Mouse (Mus musculus): ENCODE measurements at regions not wholly inside any gene's neighbourhood (a gene's known extent, or its start where the extent isn't known, plus 50 kb on each side); places are given as distances from the start of the nearest gene placed in this dataset.

GRCm38 (mm10) chr7:136813691-136814325 lies 80.6 kb upstream of the Mgmt start:
- DNase-seq: no peak

GRCm38 (mm10) chr7:136814751-136815150 lies 79.7 kb upstream of the Mgmt start:
- DNase-seq: no peak

GRCm38 (mm10) chr7:136820291-136820690 lies 74.1 kb upstream of the Mgmt start:
- DNase-seq: no peak

DNA sequence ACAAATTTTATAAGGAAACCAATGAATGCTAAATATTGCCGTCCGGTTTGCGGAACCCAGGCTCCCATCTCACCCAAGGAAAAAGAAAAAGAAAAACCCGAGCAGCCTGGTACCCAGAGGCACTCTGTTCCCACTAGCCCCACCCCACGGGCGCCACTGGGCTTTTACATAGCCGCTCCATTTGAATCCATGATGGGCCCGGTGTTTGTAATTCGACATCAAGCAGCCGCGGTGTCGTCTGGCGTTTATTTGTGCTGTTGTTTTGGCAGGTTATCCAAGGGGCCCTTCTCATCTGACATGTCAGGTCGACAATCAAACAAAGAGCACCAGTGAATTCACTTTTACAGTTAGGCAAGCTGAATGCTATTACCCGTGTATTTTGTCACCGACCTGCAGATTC lies 68.8 kb upstream of the Mgmt start:
- peak in 1 of 2 experiments; percentile 8 for DNase-seq

- no peak for DNase-seq
Measured at GRCm38 (mm10) chr7:136829621-136830313, 64.6 kb upstream of the Mgmt start.

DNA sequence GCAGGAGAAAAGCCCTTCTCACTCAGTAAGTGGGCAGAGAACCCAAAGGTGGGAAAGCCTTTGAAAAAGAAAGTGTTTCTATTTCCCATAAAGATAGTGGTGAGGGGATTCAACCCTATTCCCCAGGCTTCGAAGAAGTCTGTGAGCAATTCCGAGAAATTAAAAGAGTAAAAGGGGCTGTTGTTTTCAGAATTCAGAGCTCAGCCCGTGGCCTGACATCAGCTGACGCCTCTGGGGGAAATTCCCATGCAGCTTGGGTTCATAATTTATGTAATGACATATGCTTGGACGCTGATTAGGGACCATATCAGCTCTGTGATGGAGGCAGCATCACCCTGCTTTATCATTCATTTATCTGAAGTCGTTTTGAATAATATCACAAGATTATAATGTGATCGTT lies 62.0 kb upstream of the Mgmt start:
- DNase-seq: no peak

GRCm38 (mm10) chr7:136838971-136839370 lies 55.4 kb upstream of the Mgmt start:
- DNase-seq: peak; percentile 2 to 14

- no peak for DNase-seq
Measured at GRCm38 (mm10) chr7:136840224-136840623, 54.2 kb upstream of the Mgmt start.

- DNase-seq: no peak
Measured at GRCm38 (mm10) chr7:136842751-136843150, 51.7 kb upstream of the Mgmt start.

- DNase-seq: no peak
Measured at GRCm38 (mm10) chr7:136844282-136844681, 50.1 kb upstream of the Mgmt start.

Measured in kidney, postnatal 36 days (tissue).